Mouse (Mus musculus): Measurements from ENCODE around the gene Ankub1. TPM values are rescaled to one million over a fixed set of nuclear protein-coding genes. Genes with fewer than 3 reads are reported as not detected.

Ankub1 gene
- not detected for total RNA-seq (2023)

DNA sequence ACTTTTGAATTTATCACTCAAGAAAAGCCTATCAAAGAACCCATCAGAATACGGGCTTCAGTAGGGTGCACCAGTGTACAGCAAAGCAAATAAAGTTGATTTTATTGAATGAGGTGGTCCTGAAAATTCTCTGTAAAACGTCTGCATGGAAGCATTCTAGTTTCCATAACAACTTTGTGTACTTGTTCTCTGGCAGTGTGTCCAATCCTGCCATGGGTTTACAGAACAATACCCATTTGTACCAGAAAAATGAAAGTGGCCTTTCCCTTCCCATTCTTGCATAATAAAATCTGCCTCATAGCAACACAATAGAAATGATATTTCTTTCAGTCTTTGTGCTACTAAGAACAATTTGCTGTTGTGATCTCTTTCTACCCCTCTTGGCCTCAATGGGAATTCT, at the start of gene Ankub1:
TSS of gene Ankub1 (minus strand) at position 81 of the 400 bp plus-strand sequence.

DNA sequence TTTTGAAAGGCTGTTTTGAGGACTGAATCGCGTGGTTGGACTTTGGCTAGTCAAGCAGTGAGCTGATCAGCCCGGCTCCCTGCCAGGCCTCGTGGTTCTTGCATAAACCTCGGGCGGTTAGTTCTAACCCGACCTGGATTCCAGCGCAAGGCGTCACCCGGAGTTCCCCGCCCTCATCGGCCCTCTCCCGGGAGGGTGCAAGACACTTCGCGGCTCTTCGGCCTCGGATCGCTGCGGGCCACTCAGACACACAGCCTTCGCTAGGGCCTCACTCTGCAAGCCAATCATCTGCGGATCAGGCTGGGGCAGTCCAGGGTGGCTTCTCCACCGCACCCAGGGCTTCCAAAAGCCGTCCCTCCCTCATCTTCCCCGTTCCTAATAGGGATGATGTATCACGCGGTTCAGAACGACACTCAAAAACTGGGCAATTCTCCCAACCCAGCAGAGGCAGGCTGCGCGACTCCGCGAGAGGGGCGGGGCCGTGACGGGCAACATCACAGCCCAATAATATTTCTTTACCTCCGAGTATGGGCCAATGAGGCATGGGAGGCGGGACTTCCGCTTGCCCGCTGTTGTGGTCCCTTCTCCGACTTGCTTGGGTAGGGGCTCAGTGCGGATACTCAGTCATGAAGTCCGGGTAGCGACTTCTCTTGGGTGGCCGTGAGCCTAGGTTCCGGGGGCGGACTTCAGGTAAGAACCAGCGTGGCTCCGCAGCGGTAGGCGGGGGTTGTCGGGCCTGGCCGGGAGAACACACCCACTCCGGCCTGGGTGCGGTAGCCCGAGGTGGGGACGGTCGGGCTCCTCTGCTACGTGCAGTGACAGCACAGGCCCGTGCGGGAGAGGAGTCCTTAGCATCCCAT, 43.1 kb upstream of the Ankub1 start, which contains the start of gene Rnf13:
TSS of gene Rnf13 (plus strand) at position 552 of the 860 bp plus-strand sequence.

DNA sequence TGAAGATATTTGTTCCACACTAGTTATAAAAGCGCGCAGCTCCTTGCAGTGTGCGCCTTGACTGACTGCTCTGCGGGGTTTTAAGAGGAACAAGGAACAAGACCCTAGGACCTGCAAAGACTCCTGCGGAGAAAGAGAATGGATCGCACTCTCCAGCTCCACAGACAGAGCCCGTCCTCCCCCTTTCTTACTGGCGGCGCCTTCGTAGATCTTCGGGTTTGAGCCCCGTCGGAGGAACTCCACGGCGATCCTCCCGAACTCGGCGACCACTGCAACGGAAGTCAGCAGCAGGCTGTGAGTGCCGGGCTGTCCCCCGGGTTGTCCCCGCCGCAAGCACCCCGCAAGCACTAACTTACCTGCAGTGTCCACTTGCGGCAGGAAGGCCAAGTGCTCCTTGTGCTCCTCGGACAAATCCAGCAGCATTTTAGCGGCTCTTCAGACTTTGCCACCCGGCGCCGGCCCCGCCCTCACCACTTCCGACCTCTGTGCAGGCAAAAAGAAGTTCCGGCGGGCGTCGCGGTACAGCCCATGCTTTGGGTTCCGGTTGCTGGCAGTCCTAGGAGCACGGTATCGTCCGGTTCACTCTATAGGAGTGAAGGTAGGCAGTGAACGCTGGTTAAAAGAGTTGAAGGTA, 41.3 kb downstream of the Ankub1 start, which contains the start of gene Commd2:
TSS of gene Commd2 (minus strand) at position 485 of the 634 bp plus-strand sequence.

Other genes with a start within 250 kb of the Ankub1 start
- gene Wwtr1, start 116.9 kb downstream of the Ankub1 start, total RNA-seq (2023): not detected
- gene Commd2, start 41.1 kb downstream of the Ankub1 start, total RNA-seq (2023): 10 to 100 TPM; 20.0 to 21.9 TPM
- 100 to 1,000 TPM; 106 to 144 TPM for gene Rnf13, start 43.3 kb upstream of the Ankub1 start, total RNA-seq (2023)
- gene Pfn2, start 155.3 kb upstream of the Ankub1 start, total RNA-seq (2023): 1 to 10 TPM in 1 of 2 experiments, under 1 TPM in 1; 0.26 to 1.1 TPM

Measured in monocyte, adult 59 days (primary cell).